Mouse (Mus musculus): ENCODE measurements around the gene Cd36. TPM values are rescaled to one million over a fixed set of nuclear protein-coding genes. Genes with fewer than 3 reads are reported as not detected.
"Not testable (repeated sequence)": the region's sequence is repeated elsewhere in the genome, so short reads cannot be mapped to it uniquely, and the experiment has no call there.

Cd36 gene
- total RNA-seq (2015; ENCODE audit: low replicate concordance): 136 and 145 TPM in 2 replicates
- total RNA-seq (2017; ENCODE audit: low replicate concordance): 172 and 232 TPM in 2 replicates

DNA sequence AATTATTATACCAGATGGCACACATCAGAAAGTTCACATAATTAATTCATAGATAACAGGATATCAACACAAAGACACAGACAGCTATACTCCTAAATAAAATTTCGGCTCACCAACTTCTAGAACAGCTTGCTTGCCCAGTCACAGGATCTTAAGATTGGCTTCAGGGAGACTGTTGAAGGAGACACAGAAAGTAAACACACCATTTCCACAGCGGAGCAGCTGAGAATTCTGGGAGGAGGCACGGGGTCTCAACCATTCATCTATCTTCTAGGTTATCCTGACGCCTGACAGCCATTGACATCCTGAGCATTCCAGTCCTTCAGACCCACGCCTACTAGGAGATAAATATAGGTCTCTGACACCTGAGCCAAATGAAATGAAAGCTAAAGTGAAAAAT, at the start of gene Cd36:
Cd36 (minus strand) TSS at position 204 of the 400 bp plus-strand sequence.
- no peak for ATAC-seq (replicated peaks; ENCODE audit: low FRiP score, poor library complexity, severe bottlenecking)

DNA sequence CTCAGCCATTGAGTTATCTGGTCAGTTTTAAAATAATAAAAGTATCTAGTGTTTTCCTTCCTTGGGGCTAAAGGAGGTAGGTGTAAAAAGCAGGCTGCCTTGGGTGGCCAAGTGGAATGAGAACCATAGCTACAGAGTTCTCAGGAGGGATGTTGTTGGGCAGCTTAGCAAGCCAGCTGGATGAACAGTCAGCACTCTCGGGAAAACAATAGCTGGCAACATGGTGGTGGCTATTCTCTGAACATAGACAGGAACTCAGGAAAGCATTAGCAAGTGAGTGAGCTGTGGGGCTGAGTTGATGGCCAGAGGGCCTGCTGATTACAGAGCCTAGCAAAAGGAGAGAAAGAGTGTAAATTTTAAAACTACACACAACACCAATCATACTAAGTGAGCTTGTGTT, 45.9 kb upstream of the Cd36 start:
- no peak for ATAC-seq (replicated peaks; ENCODE audit: low FRiP score, poor library complexity, severe bottlenecking)

DNA sequence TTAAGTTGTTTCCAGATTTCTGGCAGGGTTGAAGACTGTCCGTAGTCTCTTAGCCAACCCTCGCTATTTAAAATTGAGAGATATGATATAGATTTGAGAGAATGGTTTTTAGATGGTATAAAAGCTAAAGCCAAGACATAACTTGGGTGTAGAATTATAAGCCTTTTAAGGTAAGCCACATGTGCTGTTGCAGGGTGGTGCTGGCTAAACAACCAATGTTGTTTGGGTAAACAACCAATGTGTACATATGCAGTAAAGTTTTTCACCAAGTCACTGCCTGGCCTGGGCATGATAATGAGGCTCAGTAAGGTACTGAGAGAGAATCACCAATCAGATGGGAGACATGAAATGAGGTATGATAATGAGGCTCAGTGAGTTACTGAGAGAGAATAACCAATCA, 43.0 kb upstream of the Cd36 start:
- ATAC-seq (replicated peaks; ENCODE audit: low FRiP score, poor library complexity, severe bottlenecking): peak; percentile 63

DNA sequence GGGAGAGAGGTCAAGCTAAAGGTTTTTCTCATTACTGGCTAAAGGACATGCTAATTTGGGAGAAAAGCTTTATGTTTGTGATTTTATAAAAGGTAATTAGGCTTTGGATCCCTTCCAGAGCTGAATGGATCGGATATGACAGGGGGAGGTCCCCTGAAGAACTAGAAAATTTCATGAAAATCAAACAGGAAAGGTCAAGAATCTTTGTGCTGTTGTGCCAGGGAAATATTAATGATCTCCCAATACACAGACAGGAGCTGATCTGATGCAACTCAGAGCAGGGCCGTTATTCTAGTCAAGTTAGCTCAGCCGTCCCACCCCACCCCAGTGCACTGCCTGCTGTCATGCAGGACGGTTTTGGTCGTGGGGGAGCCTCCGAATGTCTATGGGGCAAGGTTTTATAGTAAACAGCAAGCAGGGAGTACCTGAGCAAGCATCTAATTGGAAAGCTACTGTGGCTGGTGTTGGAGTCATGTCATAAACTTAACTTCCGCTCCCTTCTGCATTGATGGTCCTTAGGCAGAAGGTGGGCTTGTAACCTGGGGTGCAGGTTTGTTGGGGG, 40.5 kb upstream of the Cd36 start:
- no peak for ATAC-seq (replicated peaks; ENCODE audit: low FRiP score, poor library complexity, severe bottlenecking)

DNA sequence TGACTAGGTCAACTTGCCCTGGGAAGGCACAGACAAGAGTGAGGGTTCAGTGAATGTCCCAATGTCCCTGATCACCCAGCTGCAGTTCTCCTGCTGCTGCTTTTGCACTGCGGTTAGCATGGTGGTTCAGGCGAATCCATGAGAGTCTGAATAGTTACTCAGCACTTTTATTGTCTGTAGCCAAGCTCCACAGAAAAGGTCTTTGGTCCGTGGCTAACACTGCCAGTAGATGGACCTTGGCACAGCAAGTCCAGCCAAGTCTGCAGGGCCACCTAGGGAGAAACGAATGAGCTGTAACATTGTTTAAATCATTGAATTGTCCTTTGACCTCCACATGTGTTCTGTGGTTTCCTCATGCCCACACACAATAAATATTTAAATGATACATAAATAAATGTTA, 39.9 kb upstream of the Cd36 start:
- no peak for ATAC-seq (replicated peaks; ENCODE audit: low FRiP score, poor library complexity, severe bottlenecking)

DNA sequence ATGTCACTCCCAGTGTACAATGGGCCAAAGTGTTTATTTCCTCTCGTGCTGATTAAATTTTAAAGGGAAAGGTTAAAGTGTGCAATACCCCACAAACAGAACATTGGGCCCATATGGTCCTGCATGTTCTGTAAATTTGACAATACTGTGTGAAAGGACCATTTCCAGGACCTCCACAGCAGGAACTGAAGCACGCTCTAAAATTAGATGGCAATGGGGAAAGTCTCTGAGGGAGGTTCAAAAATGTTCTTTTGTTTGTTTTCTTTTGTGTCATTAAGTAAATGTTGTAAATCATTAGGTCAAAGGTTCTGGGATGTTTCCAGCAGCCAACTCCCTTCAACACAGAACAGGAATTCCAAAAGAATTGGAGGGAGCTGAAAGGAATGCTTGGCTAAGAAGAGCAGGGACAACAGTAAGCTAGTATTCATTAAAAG, 35.5 kb upstream of the Cd36 start:
- ATAC-seq (replicated peaks; ENCODE audit: low FRiP score, poor library complexity, severe bottlenecking): no peak

DNA sequence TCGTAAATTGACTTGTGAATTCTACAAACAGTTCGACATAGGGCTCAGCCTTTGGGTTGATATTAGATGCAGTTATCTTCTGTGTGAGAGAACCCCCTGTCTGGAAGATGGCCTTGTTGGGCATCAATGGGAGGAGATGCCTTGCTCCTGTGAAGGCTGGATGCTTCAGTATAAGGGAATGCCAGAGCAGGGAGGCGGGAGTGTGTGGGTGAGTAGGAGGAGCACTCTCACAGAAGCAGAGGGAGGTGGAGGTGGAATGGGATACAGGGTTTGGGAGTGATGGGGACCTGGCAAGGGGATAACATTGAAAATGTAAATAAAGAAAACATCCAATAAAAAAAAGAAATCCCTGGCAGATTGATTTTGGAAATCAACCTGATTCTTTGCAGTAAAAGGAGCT, 35.0 kb upstream of the Cd36 start:
- ATAC-seq (replicated peaks; ENCODE audit: low FRiP score, poor library complexity, severe bottlenecking): no peak

DNA sequence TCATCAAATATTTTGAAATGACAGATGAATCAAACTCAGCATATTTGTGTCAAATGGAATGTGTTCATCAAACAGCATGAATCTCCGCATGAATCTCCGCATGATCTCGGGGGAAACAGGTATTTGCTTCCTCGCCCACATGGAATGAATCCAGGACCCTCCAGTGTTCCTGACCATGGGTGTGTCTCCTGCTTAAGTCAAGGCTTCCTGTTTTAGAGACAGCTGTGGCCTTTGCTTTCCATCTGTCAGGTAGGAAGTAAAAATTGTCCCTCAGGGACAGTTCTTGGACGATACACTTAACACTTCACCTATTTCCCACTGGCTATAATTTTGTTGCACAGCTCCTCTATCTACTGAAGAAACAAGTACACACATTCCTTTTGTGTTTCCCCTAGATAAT, 30.4 kb upstream of the Cd36 start:
- no peak for ATAC-seq (replicated peaks; ENCODE audit: low FRiP score, poor library complexity, severe bottlenecking)

DNA sequence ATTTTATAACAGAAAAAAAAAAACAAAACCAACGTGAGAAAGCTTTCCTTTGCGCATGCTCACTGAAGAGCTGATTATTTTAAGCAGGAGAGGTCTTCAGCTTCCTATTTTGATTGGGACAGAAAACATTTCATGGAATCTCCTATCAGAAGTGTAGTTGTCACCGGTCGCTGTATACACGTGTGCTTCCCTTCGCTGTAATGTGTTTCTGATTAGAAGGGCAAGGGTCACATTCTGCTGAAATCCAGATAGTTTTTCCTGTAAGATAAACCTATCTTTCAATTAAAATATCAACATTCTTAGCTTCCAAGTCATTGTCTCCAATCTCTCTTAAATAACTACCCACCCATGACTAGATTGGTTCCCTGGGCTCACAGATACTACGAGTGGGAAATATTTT, 16.2 kb upstream of the Cd36 start:
- no peak for ATAC-seq (replicated peaks; ENCODE audit: low FRiP score, poor library complexity, severe bottlenecking)

DNA sequence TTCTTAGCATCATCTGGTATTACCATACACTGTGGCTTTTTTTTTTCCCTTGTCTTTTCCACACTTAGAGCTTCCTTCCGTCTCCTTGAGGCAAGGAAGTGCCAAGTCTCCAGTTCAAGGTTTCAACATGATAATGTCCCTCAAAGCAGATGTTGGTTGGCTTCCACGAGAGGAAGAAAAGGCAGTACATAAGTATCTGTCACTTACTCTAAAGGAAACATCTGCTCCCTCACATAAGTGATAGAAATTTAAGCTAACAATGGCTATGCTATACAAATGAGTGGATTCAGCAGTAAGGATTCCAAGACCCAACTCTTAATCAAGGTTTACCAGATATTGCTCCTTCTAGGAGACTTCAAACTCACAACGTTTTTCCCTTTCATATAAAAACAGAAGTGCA, 10.3 kb upstream of the Cd36 start:
- no peak for ATAC-seq (replicated peaks; ENCODE audit: low FRiP score, poor library complexity, severe bottlenecking)

DNA sequence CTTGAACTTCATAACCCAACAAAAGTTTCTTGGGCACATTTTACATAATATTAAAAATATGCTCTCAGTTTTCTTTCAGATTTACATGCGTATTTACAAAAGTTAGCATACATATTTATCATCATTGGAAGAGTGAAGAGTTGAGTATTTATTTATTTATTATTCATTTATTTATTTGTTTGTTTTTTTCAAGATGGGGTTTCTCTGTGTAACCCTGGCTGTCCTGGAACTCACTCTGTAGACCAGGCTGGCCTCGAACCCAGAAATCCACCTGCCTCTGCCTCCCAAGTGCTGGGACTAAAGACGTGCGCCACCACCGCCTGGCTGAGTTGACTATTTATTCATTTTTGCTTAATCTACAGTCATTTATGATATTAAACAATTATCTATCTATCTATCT, 9.0 kb upstream of the Cd36 start:
- not testable (repeated sequence) for ATAC-seq (replicated peaks; ENCODE audit: low FRiP score, poor library complexity, severe bottlenecking)

DNA sequence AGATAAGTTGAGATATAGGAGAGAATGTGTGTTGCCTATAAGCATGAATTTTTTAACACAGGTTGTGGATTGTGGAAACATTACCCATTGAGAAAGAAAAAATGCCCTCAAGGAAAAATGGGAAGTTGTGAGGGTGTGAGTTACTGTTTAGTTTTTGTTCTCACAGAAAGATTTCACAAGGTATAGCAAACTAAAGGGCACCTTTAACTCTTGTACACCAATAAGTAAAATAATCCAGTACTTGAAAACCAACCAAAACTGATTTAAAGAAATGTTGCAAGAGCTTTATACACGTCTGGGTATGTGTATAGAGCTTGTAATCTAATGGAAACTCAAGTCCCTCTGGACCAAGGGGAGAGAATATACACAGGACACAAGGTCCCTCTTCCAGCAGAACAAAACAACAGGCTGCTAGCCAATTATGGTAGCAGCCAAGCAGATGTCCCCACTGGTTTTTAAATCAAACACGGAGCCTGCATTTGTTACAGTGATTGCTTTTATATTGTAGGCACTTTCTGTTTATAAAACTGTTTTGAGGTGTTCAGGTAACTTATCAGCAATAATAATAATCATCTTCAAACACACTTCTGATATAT, 5.1 kb upstream of the Cd36 start:
- ATAC-seq (replicated peaks; ENCODE audit: low FRiP score, poor library complexity, severe bottlenecking): no peak

DNA sequence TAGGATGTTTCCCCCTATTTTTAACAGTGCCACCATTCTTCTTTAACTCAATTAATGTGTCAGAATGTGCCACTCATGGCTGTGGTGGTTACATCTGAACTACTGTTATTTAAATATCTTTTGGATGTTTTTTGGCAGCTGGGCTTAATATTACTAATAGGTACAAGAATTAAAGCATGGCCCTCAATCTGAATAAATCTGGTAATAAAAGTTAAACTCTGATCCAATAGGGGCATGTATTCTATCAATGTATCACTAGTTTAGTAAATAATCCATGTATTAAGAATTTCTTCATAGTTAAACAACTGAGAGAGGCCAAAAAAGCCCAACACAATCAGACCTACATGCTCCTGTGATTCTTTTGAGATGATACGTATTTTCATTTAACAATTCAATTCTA, 690 bp upstream of the Cd36 start:
- no peak for ATAC-seq (replicated peaks; ENCODE audit: low FRiP score, poor library complexity, severe bottlenecking)

DNA sequence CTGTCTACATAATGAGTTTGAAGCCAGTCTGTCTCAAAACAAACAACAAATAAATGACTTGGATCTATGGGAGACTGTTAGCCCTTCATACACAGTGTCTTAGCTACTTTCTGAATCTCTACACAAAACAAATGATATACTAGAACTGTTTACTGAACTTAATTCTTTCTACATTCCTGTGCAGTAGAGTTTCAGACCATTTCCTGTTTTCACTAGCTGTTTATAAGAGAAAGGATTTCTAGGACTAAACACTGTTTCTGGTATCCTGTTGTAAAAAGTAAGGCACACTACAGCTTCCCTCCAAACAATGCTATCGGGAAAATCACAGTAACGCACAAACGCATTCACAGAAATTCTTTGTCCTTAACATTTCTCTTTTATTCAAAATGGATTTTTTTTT, 2.2 kb downstream of the Cd36 start:
- no peak for ATAC-seq (replicated peaks; ENCODE audit: low FRiP score, poor library complexity, severe bottlenecking)

DNA sequence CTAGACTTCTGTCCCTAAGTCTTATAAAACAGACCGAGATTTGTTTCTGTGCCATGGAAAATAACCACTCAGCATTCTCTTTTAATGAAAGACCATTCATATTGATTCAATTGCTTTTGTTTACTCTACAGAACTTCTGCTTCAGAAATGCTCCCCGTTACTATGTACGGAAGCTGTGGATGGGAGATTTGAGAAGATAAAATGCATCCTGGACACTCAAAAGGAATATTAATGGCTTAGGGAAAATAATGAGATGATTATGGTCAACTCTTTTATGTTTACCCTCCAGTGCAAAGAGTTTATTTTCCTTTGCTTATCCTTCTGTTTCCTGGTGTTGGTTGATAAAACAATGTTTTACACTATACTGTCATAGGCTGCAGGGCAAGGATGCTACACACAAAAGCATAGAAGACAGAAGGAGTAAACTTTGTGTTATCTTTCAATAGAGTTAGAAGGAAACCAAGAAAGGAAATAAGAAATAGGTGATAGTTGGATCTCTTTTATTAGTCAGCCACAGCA, 5.2 kb downstream of the Cd36 start:
- ATAC-seq (replicated peaks; ENCODE audit: low FRiP score, poor library complexity, severe bottlenecking): no peak

DNA sequence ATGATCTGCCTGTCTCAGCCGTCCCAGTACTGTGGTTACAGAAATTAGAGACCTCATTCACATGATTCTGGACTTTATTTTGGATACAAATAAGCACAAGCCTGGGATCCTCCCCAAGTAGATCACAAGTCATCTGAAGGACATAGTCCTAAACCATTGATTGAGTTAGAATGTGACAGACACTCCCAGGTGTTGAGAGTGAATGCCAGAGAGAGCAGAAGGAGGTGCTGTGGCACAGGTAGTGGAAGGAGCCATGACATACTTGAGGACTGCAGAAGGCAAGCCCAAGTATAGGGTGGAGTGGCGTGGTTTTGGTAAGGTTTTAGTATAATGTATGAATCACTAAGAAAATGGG, 7.1 kb downstream of the Cd36 start:
- no peak for ATAC-seq (replicated peaks; ENCODE audit: low FRiP score, poor library complexity, severe bottlenecking)

DNA sequence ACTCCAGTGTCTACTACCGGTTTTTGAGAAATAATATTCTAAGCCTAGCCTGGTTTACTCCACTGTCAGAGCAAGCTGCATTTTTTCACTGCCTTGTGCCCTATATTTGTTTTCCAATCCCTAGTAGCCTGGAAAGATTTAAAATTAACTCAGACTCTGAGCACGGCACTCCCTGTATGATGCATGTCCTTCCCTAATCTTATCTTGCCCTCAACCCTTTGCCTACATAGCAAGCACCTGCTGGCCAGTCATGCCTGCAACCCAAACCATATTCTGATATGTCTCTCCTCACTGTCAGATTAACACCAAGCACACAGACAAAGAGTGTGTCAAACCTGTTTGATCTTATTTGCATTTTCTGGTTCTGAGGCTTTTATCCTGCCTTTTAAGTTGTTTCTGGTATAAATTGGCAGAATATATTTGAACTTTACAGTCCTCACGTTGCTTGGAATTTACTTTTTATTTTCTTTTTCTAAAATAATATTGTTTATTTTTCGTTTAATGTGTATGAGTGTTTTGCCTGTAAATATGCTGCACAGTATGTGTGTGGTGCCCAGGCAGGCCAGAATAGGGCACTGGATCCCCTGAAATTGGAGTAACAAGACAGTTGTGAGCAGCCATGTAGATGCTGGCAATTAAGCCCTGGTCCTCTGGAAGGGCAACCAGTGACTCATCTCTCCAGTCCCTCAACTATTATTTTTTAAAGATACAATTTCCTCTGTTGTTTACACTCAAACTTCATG, 7.6 kb downstream of the Cd36 start:
- ATAC-seq (replicated peaks; ENCODE audit: low FRiP score, poor library complexity, severe bottlenecking): peak; percentile 84

DNA sequence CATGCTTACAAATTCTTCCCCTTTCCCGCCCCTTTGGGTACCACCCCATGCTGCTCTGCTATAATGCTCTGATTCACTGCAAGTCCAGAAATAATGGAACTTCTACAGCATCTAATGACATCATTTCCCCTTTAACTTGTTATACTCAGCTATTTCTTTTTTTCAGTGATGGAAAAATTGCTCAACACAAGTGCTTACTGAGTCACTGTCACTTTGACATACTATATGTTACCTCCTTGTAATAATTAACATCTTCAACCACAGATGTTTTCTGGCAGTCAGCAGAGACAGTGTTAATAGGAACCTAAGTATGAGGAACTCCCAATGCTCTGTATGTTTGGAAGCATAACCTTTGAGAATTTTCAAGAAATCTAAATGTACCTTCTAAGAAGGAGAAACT, 8.7 kb downstream of the Cd36 start:
- ATAC-seq (replicated peaks; ENCODE audit: low FRiP score, poor library complexity, severe bottlenecking): no peak

DNA sequence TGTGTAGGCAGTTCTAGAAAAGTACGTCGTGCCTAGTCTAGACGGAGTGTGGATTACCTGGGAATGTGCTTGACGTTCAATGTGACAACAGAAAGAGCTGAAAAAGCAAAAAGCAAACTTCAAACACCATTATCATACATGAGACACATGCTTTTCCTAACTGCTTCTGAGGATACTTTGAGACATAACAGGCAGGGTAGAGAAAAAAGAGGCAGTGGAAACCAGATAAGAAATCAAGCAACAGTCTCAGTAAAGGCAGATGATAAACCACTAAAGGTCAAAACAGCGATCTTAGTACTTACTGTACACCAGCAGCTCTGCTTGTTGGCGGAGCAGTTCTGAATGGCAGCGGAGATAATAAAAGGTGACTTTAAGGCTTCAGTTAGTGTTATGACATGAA, 11.6 kb downstream of the Cd36 start:
- peak; percentile 48 for ATAC-seq (replicated peaks; ENCODE audit: low FRiP score, poor library complexity, severe bottlenecking)

DNA sequence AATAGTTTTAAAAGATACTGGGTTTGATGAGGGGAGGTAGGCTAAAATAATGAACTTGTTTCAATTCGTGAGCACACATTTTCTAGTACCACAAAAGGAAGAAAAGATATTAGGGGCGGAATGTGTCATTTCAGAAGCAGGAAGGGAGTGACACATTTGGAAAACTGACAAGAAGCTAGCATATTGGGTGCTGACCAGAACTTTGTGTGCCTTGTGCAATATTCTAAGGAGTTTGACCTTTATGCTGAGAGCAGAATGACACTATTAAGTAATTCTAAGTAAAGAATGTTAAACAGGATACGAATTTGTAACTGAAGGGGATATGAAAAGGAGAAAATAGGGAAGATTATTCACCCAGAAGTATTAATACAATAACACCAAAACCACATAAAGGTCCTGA, 12.0 kb downstream of the Cd36 start:
- ATAC-seq (replicated peaks; ENCODE audit: low FRiP score, poor library complexity, severe bottlenecking): no peak

DNA sequence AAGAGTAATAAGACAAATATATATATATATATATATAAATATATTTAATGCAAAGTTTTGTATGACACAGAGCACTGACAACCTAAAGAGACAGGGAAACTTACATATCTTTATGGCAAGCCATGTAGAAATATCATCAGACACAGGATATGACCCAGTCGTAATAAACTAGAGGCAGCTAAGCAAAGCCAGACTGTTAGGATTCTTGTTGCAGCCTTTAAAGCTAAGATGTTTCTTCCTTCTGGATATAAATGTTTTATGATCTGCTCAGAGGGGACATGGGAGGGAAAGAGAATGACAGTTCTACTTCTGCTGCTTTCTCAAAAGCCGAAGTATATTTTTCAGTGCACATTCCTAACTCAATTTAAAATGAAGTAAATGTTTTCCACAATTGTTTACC, 14.3 kb downstream of the Cd36 start:
- ATAC-seq (replicated peaks; ENCODE audit: low FRiP score, poor library complexity, severe bottlenecking): no peak
